ENCODE assay signal across 8 mouse cellular contexts in genomic region chr8:34689049-34689824, GRCm38 (mm10).
DNase-seq lines count a peak whose midpoint lies in the region; ATAC-seq and TF ChIP-seq lines count a peak whose summit lies in the region.

No protein-coding gene starts in this region.

- H3K9ac ChIP-seq in kidney, embryonic 14.5 days (ENCODE audit: low read depth, low read length) = no peak overlapping the region
- no peak overlapping the region for H3K9ac ChIP-seq in midbrain, embryonic 14.5 days (replicated peaks; ENCODE audit: low read length)

- no peaks in the 10 kb centered on the region for H3K36me3 ChIP-seq in kidney, embryonic 14.5 days (ENCODE audit: control insufficient read depth, insufficient read depth, low read length)
- no peaks in the 10 kb centered on the region for H3K36me3 ChIP-seq in midbrain, embryonic 14.5 days (ENCODE audit: control insufficient read depth, insufficient read depth, low read length)

- no peak for DNase-seq in kidney, adult 11 months
- no peak for DNase-seq in midbrain, embryonic 14.5 days
- no peak for DNase-seq in frontal cortex, postnatal 14 days (ENCODE audit: low spot score in 2 of 2)
- DNase-seq in cerebellum, adult 2 months = no peak
- no peak for DNase-seq in cerebellum, adult 9-10 months

- H3K27me3 ChIP-seq in kidney, embryonic 14.5 days (ENCODE audit: control insufficient read depth, insufficient read depth, low read length) = no peaks in the 10 kb centered on the region
- no peaks in the 10 kb centered on the region for H3K27me3 ChIP-seq in midbrain, embryonic 14.5 days (ENCODE audit: control insufficient read depth, insufficient read depth, low read length)
- no peaks in the 10 kb centered on the region for H3K27me3 ChIP-seq in cerebellum, adult 2 months (ENCODE audit: control insufficient read depth, insufficient read depth, low read length)

- H3K4me3 ChIP-seq in kidney, embryonic 14.5 days (ENCODE audit: low read length) = peak overlapping the region; percentile 17; the same call in 1 of the 2 replicates
- H3K4me3 ChIP-seq in bone marrow macrophage, adult 2 months (ENCODE audit: insufficient read depth, low read length) = peak overlapping the region; percentile 71
- no peak overlapping the region for H3K4me3 ChIP-seq in midbrain, embryonic 14.5 days (replicated peaks; ENCODE audit: low read depth, low read length)
- no peak overlapping the region for H3K4me3 ChIP-seq in cerebellum, adult 2 months (replicated peaks; ENCODE audit: insufficient read depth, low read depth, low read length)

- TF ChIP-seq CTCF in bone marrow macrophage, adult 2 months (IDR thresholded peaks at IDR 0.05; ENCODE audit: low read depth, low read length) = 0 out of 2 replicates have a peak, but pooled peaks have one; percentile 21
- no peak for TF ChIP-seq CTCF in cerebellum, adult 2 months (IDR thresholded peaks at IDR 0.05; ENCODE audit: borderline replicate concordance, insufficient read depth, low read depth, low read length)

- WGBS in kidney, embryonic 14.5 days = 17% methylated on average over 31 of the region's 33 CpGs
- 15% methylated on average over 33 of the region's 33 CpGs for WGBS in midbrain, embryonic 14.5 days
- 52% methylated on average over 33 of the region's 33 CpGs for WGBS in cerebellum, adult 2 months

- H3K4me2 ChIP-seq in kidney, embryonic 14.5 days (replicated peaks; ENCODE audit: low read depth, low read length) = peak overlapping the region; percentile 28
- H3K4me2 ChIP-seq in midbrain, embryonic 14.5 days (ENCODE audit: low read length) = peak overlapping the region; percentile 37

- TF ChIP-seq POLR2A in bone marrow macrophage, adult 2 months (IDR thresholded peaks at IDR 0.05; ENCODE audit: borderline replicate concordance, low read depth, low read length) = no peak
- no peak for TF ChIP-seq POLR2A in cerebellum, adult 2 months (IDR thresholded peaks at IDR 0.05; ENCODE audit: borderline replicate concordance, insufficient read depth, low read length)

- no peaks in the 10 kb centered on the region for H3K9me3 ChIP-seq in kidney, embryonic 14.5 days (ENCODE audit: control insufficient read depth, low read length)
- H3K9me3 ChIP-seq in midbrain, embryonic 14.5 days (ENCODE audit: control insufficient read depth, low read length) = no peaks in the 10 kb centered on the region

- no peak overlapping the region for H3K27ac ChIP-seq in kidney, embryonic 14.5 days (ENCODE audit: low read depth, low read length)
- peak overlapping the region; percentile 68 for H3K27ac ChIP-seq in bone marrow macrophage, adult 2 months (ENCODE audit: insufficient read depth, low read depth, low read length)
- peak overlapping the region; percentile 23; the same call in 1 of the 2 replicates for H3K27ac ChIP-seq in midbrain, embryonic 14.5 days (replicated peaks; ENCODE audit: low read depth, low read length)
- H3K27ac ChIP-seq in cerebellum, adult 2 months (ENCODE audit: insufficient read depth, low read length) = no peak overlapping the region

- no peak; the same call in 1 of the 2 replicates for ATAC-seq in kidney, embryonic 14.5 days (ENCODE audit: low FRiP score, low TSS enrichment)
- ATAC-seq in inflammation-experienced regulatory T-cells, adult 6 months = peak; percentile 46
- peak; percentile 14; the same call in 1 of the 2 replicates for ATAC-seq in midbrain, embryonic 14.5 days (ENCODE audit: low FRiP score, low TSS enrichment)

- no peaks in the 10 kb centered on the region for H3K4me1 ChIP-seq in kidney, embryonic 14.5 days (ENCODE audit: control insufficient read depth, insufficient read depth, low read length)
- peaks cover 28% of the 10 kb centered on the region for H3K4me1 ChIP-seq in bone marrow macrophage, adult 2 months (ENCODE audit: control insufficient read depth, insufficient read depth, low read length)
- peaks cover 11% of the 10 kb centered on the region for H3K4me1 ChIP-seq in midbrain, embryonic 14.5 days (ENCODE audit: control insufficient read depth, insufficient read depth, low read length)
- H3K4me1 ChIP-seq in cerebellum, adult 2 months (ENCODE audit: control insufficient read depth, insufficient read depth, low read length) = peaks cover 6% of the 10 kb centered on the region; the same call in 1 of the 2 replicates

Comparison
In these comparisons a context has a peak if more than half of its experiments do, and no peak if none do; other contexts are left out.
1. H3K27ac ChIP-seq: peak in bone marrow macrophage, adult 2 months (single experiment) and midbrain, embryonic 14.5 days (single experiment); none in kidney, embryonic 14.5 days (single experiment) and cerebellum, adult 2 months (single experiment).
2. H3K4me3 ChIP-seq: peak in kidney, embryonic 14.5 days (single experiment) and bone marrow macrophage, adult 2 months (single experiment); none in midbrain, embryonic 14.5 days (single experiment) and cerebellum, adult 2 months (single experiment).